Mouse (Mus musculus) ES-Bruce4 (cell line): ENCODE measurements at regions not wholly inside any gene's neighbourhood (a gene's known extent, or its start where the extent isn't known, plus 50 kb on each side); places are given as distances from the start of the nearest gene placed in this dataset.

Experiments used
- CTCF ChIP-seq: IDR thresholded peaks from one replicate; pipeline ENCODE4 v1.8.1; 2011; ENCODE audit warnings: low read depth, low read length
- EP300 ChIP-seq: IDR thresholded peaks from 2 replicates; pipeline ENCODE4 v1.6.1; 2011; ENCODE audit warnings: low read depth, low read length; ENCODE audit not compliant: insufficient read depth
- POLR2A ChIP-seq: IDR thresholded peaks from one replicate; pipeline ENCODE4 v1.8.1; 2011; ENCODE audit warnings: low read length; ENCODE audit not compliant: insufficient read depth

DNA sequence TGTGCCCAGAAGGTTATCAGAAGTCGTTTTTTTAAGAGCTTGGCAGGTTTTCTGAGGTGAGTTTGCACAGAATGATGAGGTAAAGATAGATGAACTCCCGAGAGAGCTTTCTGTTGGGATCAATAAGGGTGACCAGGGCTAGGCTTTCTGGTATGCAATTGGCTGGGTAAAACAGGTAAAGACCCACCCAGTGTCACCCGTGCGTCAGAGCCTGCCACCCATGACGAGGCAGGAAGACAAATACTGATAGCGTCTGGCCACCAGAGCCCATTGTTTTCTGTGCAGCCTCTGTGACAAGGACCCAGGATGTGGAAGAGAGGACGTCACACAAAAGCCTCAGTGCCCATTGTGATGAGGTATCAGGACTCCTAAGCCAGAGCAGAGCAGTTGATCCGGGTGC, 58.0 kb upstream of the Vps8 start:
- TF ChIP-seq EP300: no peak
- no peak for TF ChIP-seq CTCF
- TF ChIP-seq POLR2A: no peak
